Mouse (Mus musculus) kidney, adult 8-10 months (tissue): ENCODE measurements around the gene Gls2.
"Not testable (repeated sequence)": the region's sequence is repeated elsewhere in the genome, so short reads cannot be mapped to it uniquely, and the experiment has no call there.

Experiments
- DNase-seq, 2 experiments: peaks; one replicate each; pipeline ENCODE4 v3.0.0; 2022

Gls2 gene

GRCm38 (mm10) chr10:128194551-128195461, 549 bp downstream of the Gls2 start:
- no peak for DNase-seq

DNA sequence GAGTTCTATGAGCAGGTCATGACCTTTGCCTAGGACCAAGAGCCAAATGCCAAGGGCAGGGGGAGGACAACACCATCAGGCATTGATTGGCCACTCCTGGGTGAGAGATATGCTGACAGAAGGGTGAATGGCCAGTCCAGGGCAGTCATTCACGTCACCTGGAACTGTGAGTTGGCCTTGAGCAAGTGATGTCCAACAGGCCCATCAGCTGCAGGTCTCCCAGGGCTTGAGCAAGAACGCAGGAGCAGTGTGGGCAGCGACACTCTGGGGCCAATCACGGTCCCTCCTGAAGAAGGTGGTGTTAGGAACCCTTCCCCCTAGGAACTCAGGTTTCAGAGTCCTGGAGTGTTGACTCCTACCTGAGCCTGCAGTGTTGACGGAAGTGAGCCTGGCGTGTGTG, 7.6 kb downstream of the Gls2 start:
- DNase-seq, result no peak

- DNase-seq, result no peak
Observed at GRCm38 (mm10) chr10:128204941-128205340, 10.7 kb downstream of the Gls2 start.

DNA sequence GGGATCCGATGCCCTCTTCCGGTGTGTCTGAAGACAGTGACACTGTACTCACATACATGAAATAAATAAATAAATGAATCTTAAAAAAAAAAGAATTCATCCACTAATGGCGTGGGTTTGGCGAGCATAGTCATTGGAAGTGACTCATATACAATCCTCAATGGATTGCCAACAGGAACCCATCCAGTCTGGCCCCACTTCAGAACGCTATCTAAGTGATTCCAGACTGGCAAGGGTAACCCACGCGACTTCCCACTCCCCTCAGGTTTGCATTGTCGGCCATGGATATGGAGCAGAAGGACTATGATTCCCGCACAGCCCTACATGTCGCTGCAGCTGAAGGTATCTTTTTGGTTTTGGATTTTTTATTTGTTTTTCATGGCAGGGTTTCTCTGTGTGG, 14.1 kb downstream of the Gls2 start:
- no peak for DNase-seq

DNA sequence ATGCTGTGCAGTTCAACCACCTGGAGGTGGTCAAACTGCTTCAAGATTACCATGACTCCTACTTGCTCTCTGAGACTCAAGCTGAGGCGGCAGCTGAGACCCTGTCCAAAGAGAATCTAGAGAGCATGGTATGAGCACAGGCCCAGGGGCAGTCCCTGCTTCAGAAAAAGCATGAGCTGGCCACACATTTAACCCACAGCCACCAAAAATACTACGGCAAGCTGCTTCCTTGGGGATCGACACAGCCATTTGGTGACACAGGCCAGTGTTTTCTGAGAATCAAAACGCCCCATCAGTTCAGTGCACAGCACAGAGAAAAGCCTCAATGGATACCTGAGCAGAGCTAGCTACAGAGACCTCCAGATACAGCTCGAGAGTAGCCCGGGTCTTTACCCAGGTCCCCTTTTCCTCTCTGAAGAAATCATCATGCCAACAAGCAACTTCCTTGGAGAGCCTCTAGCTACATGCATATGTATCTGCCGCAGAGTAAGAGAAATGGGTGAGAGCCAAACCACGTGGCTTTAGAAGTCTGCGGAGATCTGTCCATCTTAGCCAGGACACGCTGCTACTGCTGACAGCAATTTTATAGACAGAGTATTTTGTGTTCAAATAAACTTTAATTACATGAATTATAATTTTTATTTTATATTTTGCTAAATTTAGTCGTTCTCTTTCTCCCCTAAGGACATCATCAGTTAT, 15.2 kb downstream of the Gls2 start:
- DNase-seq, result no peak

DNA sequence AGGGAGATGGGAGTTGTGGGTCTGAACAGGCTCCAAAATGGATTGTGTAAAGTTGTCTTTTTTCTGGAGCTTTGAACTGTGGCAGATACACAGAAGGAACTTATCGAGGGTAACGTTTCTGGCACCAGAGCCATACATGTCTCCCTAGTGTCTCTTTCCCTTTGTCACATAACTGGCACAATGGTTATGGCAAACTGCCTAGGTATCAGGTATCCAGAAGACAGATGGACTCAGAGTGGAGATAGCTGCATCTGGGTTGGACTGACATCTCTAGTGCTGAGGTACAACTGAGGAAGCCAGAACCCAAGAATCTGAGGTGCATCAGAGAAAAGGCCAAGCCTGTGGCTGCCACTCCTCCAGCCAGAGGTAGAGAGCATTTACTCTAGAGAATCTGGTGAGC, 15.9 kb downstream of the Gls2 start:
- no peak for DNase-seq

DNA sequence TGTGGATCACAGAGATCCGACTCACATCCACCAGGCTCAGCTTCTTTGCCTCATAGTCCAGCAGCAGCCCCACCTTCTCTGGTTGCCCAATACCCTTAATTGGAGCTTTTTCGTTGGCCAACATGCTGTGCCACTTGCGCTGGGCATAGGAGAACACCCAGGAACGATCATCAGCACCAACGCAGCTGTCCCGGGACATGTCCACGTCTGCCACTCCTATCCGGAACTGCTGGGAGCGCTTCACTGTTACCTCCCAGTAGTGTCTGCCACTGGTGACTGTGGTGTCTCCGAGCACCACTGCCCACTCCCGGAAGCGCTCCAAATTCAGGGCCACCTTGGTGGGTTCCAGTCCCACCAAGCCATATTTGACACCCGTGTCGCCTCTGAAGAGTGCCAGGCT, 16.7 kb downstream of the Gls2 start:
- DNase-seq, result peak in 1 of 2 experiments; percentile 11

DNA sequence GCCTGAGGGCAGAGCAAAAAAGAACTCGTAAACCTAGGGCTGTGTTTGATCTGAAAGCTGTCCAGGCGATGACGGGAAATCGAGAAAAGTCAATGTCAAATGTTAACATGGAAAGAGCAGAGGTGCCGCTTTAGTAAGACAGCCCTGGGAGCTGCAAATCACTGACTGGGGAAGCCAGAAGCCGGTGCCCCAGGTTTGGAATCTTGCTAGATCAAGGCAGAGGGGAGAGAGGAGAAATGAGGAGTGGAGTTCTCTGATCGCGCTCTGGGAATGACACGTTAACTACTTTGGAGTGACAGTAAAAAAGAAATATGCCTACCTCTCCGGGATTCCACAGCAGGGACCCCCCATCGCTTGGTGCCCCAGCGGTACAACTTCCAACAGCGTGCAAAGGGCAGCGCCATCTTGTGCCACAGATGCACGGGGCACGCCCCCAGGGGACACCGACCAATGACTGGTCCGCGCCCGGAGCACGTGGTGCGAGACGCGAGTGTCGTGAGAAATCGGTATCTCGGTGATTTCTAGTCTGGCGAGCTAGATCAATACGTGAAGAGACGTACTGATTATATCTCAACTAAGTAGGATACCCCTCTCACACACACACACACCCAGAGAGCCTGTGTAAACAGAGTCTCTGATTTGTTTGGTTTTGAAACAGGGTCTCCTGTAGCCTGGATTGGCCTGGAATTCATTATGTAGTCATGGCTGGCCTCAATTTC, 17.3 kb downstream of the Gls2 start, which contains the start of gene Spryd4:
Gene Spryd4 (minus strand): TSS at position 418 of the 719 bp plus-strand sequence.
- DNase-seq, result peak; percentile 83 to 94

DNA sequence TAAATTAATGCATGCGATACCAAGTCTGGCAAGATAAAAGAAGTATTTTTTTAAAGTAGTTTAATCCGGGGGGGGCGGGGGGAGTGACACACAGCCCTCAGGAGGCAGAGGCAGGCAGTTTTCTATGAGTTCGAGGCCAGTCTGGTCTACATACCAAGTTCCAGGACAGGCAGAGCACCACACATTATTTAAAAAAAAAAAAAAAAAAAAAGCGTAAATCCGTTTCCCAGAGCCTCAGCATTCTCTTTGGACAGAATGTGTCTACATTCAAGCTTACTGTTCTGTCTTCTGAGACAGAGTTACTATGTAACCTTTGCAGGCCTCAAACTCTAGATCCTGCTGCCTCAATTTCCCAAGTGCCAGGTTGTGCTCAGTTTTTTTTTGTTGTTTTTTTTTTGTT, 17.9 kb downstream of the Gls2 start:
- DNase-seq, result no peak

DNA sequence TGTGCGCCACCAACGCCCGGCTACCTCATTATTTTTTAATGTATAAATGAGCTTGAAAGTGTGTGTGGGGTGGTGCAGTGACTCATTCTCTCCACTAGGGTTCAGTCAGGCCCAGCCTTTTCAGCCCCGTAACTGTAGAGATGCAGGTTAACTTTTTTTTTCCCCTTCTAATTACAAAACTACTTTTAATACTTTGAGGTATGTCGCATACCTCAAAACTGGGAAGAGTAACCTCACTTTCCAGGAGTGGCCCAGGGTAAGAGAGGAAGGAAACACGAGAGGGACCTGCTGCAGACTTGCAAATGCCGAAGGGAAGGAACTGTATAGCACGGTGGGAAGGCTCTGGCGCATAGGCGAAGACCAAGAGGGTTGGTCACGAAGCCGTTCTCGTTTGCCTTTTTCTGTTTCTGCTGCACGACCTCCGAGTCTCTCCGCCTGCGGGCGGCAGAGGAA, 18.6 kb downstream of the Gls2 start:
- DNase-seq, result peak; percentile 68 to 80

- DNase-seq, result not testable (repeated sequence)
Observed at GRCm38 (mm10) chr10:128214112-128214511, 19.9 kb downstream of the Gls2 start.

- DNase-seq, result no peak
Observed at GRCm38 (mm10) chr10:128214981-128215380, 20.7 kb downstream of the Gls2 start.

DNA sequence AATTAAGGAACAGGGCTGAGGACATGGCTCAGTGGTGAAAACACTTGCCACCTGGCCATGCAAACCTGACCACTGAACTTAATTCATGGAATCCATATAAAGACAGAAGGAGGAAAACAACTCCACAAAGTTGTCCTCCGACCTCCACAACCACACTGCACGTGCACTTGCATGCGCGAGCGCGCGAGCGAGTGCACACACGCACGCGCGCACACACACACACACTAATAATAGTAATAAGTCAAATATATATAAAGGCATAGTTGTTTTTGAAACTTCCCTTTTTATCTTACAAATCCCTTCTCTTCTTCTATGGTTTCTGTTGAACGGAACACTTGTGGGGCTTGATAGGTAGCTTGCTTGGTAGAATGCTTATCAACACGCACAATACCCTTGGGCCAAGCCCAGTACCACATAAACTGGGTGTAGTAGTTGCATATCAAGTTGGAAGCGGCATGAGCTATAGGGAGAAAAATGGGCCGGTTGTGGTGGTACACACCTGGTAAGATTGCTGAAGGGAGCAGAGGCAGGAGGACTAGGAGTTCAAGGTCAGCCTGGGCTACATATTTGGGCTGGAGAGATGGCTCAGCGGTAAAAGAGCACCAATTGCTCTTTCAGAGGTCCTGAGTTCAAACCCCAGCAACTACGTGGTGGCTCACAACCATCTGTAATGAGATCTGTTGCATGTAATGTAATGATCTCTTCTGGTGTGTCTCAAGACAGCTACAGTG, 24.3 kb downstream of the Gls2 start:
- no peak for DNase-seq

DNA sequence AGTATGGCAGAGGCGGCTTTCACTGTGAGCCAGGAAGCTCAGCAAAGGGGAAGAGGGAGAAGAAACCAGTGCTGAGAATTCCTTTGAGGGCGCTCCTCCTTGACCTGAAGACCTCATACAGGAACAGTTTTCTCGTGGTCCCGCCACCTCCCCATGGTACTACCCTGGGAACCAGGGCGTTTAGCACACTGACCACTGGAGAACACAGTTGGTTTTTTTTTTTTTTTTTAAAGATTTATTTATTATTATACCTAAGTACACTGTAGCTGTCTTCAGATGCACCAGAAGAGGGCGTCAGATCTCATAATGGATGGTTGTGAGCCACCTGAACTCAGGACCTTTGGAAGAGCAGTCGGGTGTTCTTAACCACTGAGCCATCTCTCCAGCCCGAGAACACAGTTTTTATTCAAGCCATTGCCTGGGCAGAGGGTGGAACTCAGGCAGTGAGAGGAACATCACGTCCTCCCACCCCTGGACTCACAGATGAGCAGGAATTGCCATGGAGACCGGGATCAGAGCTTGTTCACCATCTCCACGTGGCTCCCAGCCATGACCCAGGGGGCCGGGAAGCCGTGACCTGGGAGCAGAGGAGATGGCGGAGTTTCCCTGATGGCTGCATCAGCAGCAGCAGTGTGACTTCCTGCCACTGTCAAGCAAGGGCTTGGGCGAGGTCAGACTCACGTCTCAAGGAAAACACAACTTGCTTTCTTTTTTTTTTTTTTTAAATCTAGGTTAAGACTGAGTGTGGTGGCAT, 27.5 kb downstream of the Gls2 start:
- DNase-seq, result no peak

- no peak for DNase-seq
Observed at GRCm38 (mm10) chr10:128225064-128225463, 30.8 kb downstream of the Gls2 start.

- no peak for DNase-seq
Observed at GRCm38 (mm10) chr10:128225538-128225937, 31.3 kb downstream of the Gls2 start, which contains the start of gene Mip. TSS of gene Mip (plus strand) at chr10:128225838.

GRCm38 (mm10) chr10:128227592-128227991, 33.3 kb downstream of the Gls2 start:
- no peak for DNase-seq

DNA sequence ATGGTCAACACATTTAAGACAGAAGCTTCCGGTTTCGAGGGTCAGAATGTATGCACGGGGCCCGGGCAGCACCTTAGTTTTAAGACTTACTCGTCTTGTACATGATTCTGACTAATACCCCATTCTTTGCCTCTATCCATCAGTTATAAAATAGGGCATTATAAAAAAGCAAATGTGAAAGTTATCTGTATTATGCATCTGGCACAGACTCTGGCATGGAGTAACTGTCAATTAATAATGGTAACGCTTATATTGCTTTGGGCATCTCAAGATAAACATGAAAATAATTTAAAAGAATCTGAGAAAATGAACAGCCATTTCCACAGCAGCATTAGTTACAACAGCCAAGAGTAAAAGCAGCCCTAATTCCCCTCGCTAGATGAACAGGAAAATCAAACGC, 33.8 kb downstream of the Gls2 start:
- DNase-seq, result no peak

- DNase-seq, result no peak
Observed at GRCm38 (mm10) chr10:128230582-128230981, 36.3 kb downstream of the Gls2 start.

DNA sequence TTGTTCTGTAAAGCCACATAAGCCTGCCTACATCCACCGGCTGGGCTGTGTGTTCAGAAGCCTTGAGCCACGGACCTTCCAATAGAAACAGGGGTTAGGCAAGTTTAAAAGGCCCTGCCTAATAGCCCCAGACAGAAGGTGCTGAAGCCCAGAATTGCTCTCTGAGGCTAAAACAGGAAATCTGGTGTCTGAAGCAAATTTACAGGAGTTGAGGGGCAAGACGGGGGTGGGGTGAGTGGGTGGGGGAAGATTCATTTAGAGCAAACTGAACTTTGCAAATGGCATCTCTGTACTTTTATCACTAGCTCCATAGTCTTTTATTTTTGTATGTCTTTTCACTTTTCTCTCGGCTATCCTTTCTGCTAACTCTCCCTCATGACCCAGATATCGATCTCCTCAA, 36.9 kb downstream of the Gls2 start:
- no peak for DNase-seq

DNA sequence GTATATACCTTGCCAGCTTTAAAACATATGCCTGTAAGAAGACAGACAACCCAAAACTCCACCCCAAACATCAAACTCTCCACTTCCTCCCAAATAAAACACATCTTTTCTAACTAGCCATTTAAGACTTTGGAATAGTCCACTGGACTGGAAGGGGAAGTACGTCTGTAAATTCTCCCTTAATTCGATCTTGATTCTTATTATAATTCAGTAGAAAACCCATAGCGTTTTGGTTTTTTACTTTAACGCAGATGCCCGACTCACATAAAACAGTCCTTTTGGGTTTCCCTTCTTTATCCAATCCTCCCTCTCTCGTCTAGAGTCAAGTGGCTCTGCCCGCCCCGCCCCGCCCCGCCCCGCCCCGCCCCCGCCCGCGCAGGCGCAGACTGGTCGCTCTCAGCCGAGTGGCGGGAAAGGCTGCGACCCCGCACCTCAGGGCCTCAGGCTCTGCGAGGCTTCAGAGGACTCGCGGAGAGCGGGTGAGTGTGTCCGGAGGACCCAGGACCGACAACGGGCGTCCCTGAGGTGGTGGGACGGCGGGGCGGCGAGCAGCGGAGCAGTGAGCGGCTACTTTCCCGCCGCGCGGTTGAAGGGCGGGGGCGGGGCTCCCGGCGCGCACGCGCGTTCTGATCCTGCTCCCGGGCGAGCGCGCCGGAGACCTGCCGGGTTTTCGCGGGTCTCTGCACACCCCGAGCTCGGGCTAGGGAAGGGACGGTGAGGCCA, 37.6 kb downstream of the Gls2 start, which contains the start of gene Timeless:
Gene Timeless (plus strand): TSS at position 369 of the 723 bp plus-strand sequence.
- peak; percentile 74 to 86 for DNase-seq
